Mouse (Mus musculus): ENCODE measurements around the gene Masp1.

- TF ChIP-seq CTCF (IDR thresholded peaks at IDR 0.05; ENCODE audit: low read depth) (peak; percentile 42), EP300 (IDR thresholded peaks at IDR 0.05; ENCODE audit: low read depth) (no peak)
Observed at GRCm38 (mm10) chr16:23437404-23438166, 83.0 kb downstream of the Masp1 start.
